ENCODE assay signal across 7 mouse cellular contexts in the genomic region with DNA sequence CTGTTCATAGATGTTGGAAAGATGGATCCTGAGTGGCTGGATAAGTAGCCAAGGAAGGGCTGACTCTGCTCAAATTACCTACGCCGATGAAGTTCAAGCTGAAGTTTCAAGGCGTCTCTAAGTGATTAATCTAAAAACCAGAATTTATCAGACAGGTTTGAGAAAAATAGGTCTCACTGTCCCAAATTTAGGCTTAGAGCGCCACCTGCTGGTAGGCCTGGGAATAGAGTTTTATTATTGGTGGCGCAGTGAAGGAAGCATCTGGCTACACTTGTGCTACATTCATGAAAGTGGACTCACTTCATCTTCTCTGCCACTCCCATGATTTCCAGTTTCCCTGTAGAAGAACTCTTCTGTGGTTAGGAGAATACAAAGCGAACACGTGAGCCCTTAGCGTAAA.
DNase-seq lines count a peak whose midpoint lies in the region; ATAC-seq and TF ChIP-seq lines count a peak whose summit lies in the region.

No protein-coding gene starts in this region.

- no peak overlapping the region for H3K4me3 ChIP-seq in CH12.LX (replicated peaks in 1 of 3; ENCODE audit: low read depth in 2 of 3, low read length in 2 of 3, poor library complexity in 1 of 3)
- no peak overlapping the region for H3K4me3 ChIP-seq in gastrocnemius, adult 2 months
- H3K4me3 ChIP-seq in spleen, adult 2 months (ENCODE audit: extremely low read depth, insufficient read depth, insufficient read length), result no peak overlapping the region

- H3K79me2 ChIP-seq in CH12.LX (replicated peaks; ENCODE audit: control insufficient read depth, extremely low read depth, insufficient read depth, poor library complexity, severe bottlenecking), result no peaks in the 10 kb centered on the region

- POLR2A ChIA-PET in Patski (lab: Charles Lee), result no interaction called here

- H3K4me1 ChIP-seq in CH12.LX (ENCODE audit: control insufficient read depth in 1 of 2, insufficient read depth in 2 of 2), result no peaks in the 10 kb centered on the region
- no peaks in the 10 kb centered on the region for H3K4me1 ChIP-seq in spleen, adult 2 months (ENCODE audit: control insufficient read depth, insufficient read depth, insufficient read length)

- CTCF ChIA-PET in Patski (lab: Charles Lee), result interaction anchor here (0.8 to 2.4 kb wide), 4 partner anchors 21 to 355 kb away, joined by 3 to 10 read pairs (median 4); no protein-coding TSS in a partner anchor

- peak; percentile 51 for TF ChIP-seq RAD21 in CH12.LX (IDR thresholded peaks at IDR 0.05; ENCODE audit: low read depth, low read length)

- H3K27me3 ChIP-seq in CH12.LX (replicated peaks) (no peaks in the 10 kb centered on the region), Patski (no peaks in the 10 kb centered on the region)
- no peaks in the 10 kb centered on the region for H3K27me3 ChIP-seq in spleen, adult 2 months (ENCODE audit: control insufficient read depth, insufficient read depth, low read length)

- no peak overlapping the region for H3K9ac ChIP-seq in CH12.LX (ENCODE audit: insufficient read depth, low read depth)

- no peak overlapping the region for H3K4me2 ChIP-seq in CH12.LX (ENCODE audit: insufficient read depth, low read depth, poor library complexity, severe bottlenecking)

- no peak overlapping the region for H3K27ac ChIP-seq in CH12.LX (ENCODE audit: insufficient read depth, low read depth)
- H3K27ac ChIP-seq in gastrocnemius, adult 2 months, result no peak overlapping the region
- no peak overlapping the region for H3K27ac ChIP-seq in spleen, adult 2 months (ENCODE audit: insufficient read depth, low read length)

- in situ Hi-C loops in CH12.LX (cut with MboI; ENCODE audit: low pct_ligation_motif_present, low pct_unique_long_range_greater_than_20kb, low sequenced_read_pairs) (loop anchor here (10.0 kb wide), 1 partner anchor 1341 kb away; no protein-coding TSS in a partner anchor), Patski (cut with MboI; ENCODE audit: low pct_unique_long_range_greater_than_20kb) (loop anchor here (5.0 to 10.0 kb wide), 2 partner anchors 351 to 1341 kb away; no protein-coding TSS in a partner anchor)

- DNase-seq in CH12.LX (ENCODE audit: extremely low read depth) (peak; percentile 7), Patski (ENCODE audit: low read depth, low spot score) (peak; percentile 1)
- DNase-seq in cerebellum, postnatal 10 days, result peak; percentile 88 to 93
- peak; percentile 77 for DNase-seq in gastrocnemius, adult 2 months
- DNase-seq in layer of hippocampus, adult 18-20 months (ENCODE audit: low spot score in 2 of 2), result peak; percentile 73 to 88
- DNase-seq in lung, postnatal 10 days, result peak; percentile 79
- DNase-seq in spleen, adult 2 months (ENCODE audit: low read depth in 1 of 2, low spot score in 2 of 2), result peak in 1 of 2 experiments; percentile 11

- ATAC-seq in Patski, result no peak

- no peaks in the 10 kb centered on the region for H3K36me3 ChIP-seq in CH12.LX (replicated peaks in 1 of 2; ENCODE audit: control insufficient read depth in 1 of 2, insufficient read depth in 1 of 2, low read length in 1 of 2)
- H3K36me3 ChIP-seq in spleen, adult 2 months (ENCODE audit: control insufficient read depth, insufficient read depth, low read length), result no peaks in the 10 kb centered on the region

- peaks cover 75% of the 10 kb centered on the region for H3K9me3 ChIP-seq in CH12.LX (replicated peaks; ENCODE audit: low read length)

- TF ChIP-seq POLR2A in CH12.LX (IDR thresholded peaks at IDR 0.05; ENCODE audit: low read depth, low read length), result no peak
- no peak for TF ChIP-seq POLR2A in spleen, adult 2 months (IDR thresholded peaks at IDR 0.05; ENCODE audit: low read depth, low read length)

- TF ChIP-seq EP300 in CH12.LX (IDR thresholded peaks at IDR 0.05; ENCODE audit: low read length), result no peak

- 9% methylated on average over 8 of the region's 8 CpGs for WGBS in spleen, adult 2 months

- peak; percentile 40 to 56 for TF ChIP-seq CTCF in CH12.LX (conservative IDR thresholded peaks at IDR 0.05 in 1 of 2, IDR thresholded peaks at IDR 0.05 in 1 of 2; ENCODE audit: low read depth in 2 of 2, low read length in 2 of 2)
- peak; percentile 76 for TF ChIP-seq CTCF in Patski (IDR thresholded peaks at IDR 0.05)
- peak; percentile 93 for TF ChIP-seq CTCF in gastrocnemius, adult 2 months (IDR thresholded peaks at IDR 0.05)
- peak; percentile 34; the same call in 1 of the 2 replicates for TF ChIP-seq CTCF in spleen, adult 2 months (IDR thresholded peaks at IDR 0.05; ENCODE audit: extremely low read depth, insufficient read depth, insufficient read length, insufficient replicate concordance)

- intact Hi-C loops in gastrocnemius, adult 2 months (cut with DNase I), result loop anchor here (2.0 kb wide), 1 partner anchor 273 kb away; no protein-coding TSS in a partner anchor

- dilution Hi-C loops in CH12.LX (cut with MboI; ENCODE audit: extremely low pct_ligation_motif_present, extremely low pct_unique_long_range_greater_than_20kb, low sequenced_read_pairs), result no loop called here

TF ChIP-seq in CH12.LX, 34 proteins besides CTCF, POLR2A, EP300 and RAD21:
- TF ChIP-seq JUND (conservative IDR thresholded peaks at IDR 0.05; ENCODE audit: low read depth, low read length), result no peak
- no peak for TF ChIP-seq ETS1 (conservative IDR thresholded peaks at IDR 0.05; ENCODE audit: low read depth, low read length)
- no peak for TF ChIP-seq IRF4 (IDR thresholded peaks at IDR 0.05; ENCODE audit: low read depth, low read length)
- peak; percentile 24 for TF ChIP-seq SMC3 (IDR thresholded peaks at IDR 0.05; ENCODE audit: low read depth, low read length)

Comparison
In these comparisons a context has a peak if more than half of its experiments do, and no peak if none do; other contexts are left out.
1. CTCF ChIP-seq: peak in every context shown above with its lines; median percentile 93 in gastrocnemius, adult 2 months; 76 in Patski; 48 in CH12.LX; 34 in spleen, adult 2 months.